Mouse (Mus musculus) olfactory bulb, adult 2 months (tissue): ENCODE results near the gene Hcar1.

Experiments
- CTCF ChIP-seq: fragments of 200-500 bp; IDR thresholded peaks from 2 replicates; pipeline ENCODE4 v1.5.1; 2012; ENCODE audit warnings: low read depth, mild to moderate bottlenecking, low read length, moderate library complexity; ENCODE audit not compliant: insufficient read depth
- POLR2A ChIP-seq: fragments of 200-500 bp; IDR thresholded peaks from 2 replicates; pipeline ENCODE4 v1.6.1; 2012; ENCODE audit warnings: mild to moderate bottlenecking, low read depth, low read length, moderate library complexity; ENCODE audit not compliant: insufficient read depth

- no peak for TF ChIP-seq CTCF
- no peak for TF ChIP-seq POLR2A
These were observed 958 bp upstream of the Hcar1 start for GRCm38 (mm10) chr5:123880778-123881177.
